Mouse (Mus musculus) myocyte (in vitro differentiated cells): ENCODE data around the gene Rdh5.

Experiments used
- CEBPB ChIP-seq: IDR thresholded peaks from 2 replicates; pipeline ENCODE4 v1.6.1; 2011; ENCODE audit warnings: mild to moderate bottlenecking, moderate library complexity; ENCODE audit not compliant: poor library complexity, insufficient read depth, severe bottlenecking
- E2F4 ChIP-seq: IDR thresholded peaks from one replicate; pipeline ENCODE4 v1.6.1; 2011; ENCODE audit warnings: mild to moderate bottlenecking, control low read depth, moderate library complexity; ENCODE audit not compliant: insufficient read depth
- MAX ChIP-seq: IDR thresholded peaks from one replicate; pipeline ENCODE4 v1.6.1; 2011; ENCODE audit warnings: low read depth, mild to moderate bottlenecking, control low read depth
- MYOD1 ChIP-seq, 3 experiments: IDR thresholded peaks; one replicate each; pipeline ENCODE4 v1.6.1; 2011; ENCODE audit warnings: control low read depth in 2 of 3, low read depth in 2 of 3, mild to moderate bottlenecking in 2 of 3, moderate library complexity in 1 of 3; ENCODE audit not compliant: insufficient read length in 2 of 3, control insufficient read depth in 1 of 3
- MYOG ChIP-seq, 3 experiments: IDR thresholded peaks; one replicate each; pipeline ENCODE4 v1.6.1; 2011; ENCODE audit warnings: control low read depth in 2 of 3, low read depth in 2 of 3, mild to moderate bottlenecking in 2 of 3; ENCODE audit not compliant: insufficient read length in 2 of 3, control insufficient read depth in 1 of 3, insufficient read depth in 1 of 3
- POLR2A ChIP-seq: IDR thresholded peaks from one replicate; pipeline ENCODE4 v1.6.1; 2011; ENCODE audit warnings: low read depth, mild to moderate bottlenecking, control low read depth, moderate library complexity; ENCODE audit not compliant: insufficient read length
- POLR2AphosphoS2 ChIP-seq: IDR thresholded peaks from one replicate; pipeline ENCODE4 v1.6.1; 2011; ENCODE audit warnings: low read depth, control low read depth; ENCODE audit not compliant: insufficient read length
- SRF ChIP-seq: IDR thresholded peaks from one replicate; pipeline ENCODE4 v1.6.1; 2011; ENCODE audit warnings: low read depth; ENCODE audit not compliant: control insufficient read depth, insufficient read length
- TCF12 ChIP-seq: IDR thresholded peaks from one replicate; pipeline ENCODE4 v1.6.1; 2011; ENCODE audit warnings: mild to moderate bottlenecking, control low read depth; ENCODE audit not compliant: poor library complexity, insufficient read depth, severe bottlenecking
- TCF3 ChIP-seq: IDR thresholded peaks from one replicate; pipeline ENCODE4 v1.6.1; 2011; ENCODE audit warnings: low read depth, control low read depth; ENCODE audit not compliant: insufficient read length

DNA sequence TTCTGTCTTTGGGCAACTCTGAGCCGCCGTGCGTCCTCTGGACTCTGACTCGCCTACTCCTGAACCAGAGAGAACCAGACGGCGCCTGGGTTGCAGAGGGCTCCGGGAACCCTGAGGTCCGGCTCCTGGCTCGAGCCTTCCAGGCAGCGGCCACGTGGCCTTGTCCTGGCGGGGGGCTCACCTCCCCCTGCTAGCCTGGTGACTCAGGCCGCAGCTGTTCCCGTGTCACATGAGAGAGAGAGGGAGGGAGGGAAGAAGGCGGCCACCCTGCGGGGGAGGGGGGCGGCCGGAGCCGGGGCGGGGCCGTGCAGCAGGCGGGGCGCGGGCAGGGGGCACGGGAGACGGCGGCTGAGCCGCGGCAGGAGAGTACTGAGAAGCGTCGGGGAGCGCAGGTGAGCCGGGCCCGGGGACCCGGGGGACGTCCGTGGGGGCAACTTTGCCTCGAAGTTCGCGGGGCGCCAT is 13.1 kb downstream of the Rdh5 start:
- TF ChIP-seq TCF3 (peak; percentile 70), MAX (peak; percentile 75), POLR2A (peak; percentile 81), MYOG (IDR thresholded peaks at IDR 0.05; ENCODE audit: control insufficient read depth in 1 of 3, insufficient read depth in 1 of 3, insufficient read length in 2 of 3, low read depth in 2 of 3) (peak; percentile 74 to 97 (median 96)), MYOD1 (IDR thresholded peaks at IDR 0.05; ENCODE audit: control insufficient read depth in 1 of 3, insufficient read length in 2 of 3, low read depth in 2 of 3) (peak; percentile 13 to 99 (median 97)), SRF (no peak), CEBPB (no peak), TCF12 (peak; percentile 87), POLR2AphosphoS2 (peak; percentile 54), E2F4 (no peak)
